Mouse (Mus musculus): ENCODE results near the gene Ddx19b. TPM values are rescaled to one million over a fixed set of nuclear protein-coding genes. Genes with fewer than 3 reads are reported as not detected.
"Not testable (repeated sequence)": the region's sequence is repeated elsewhere in the genome, so short reads cannot be mapped to it uniquely, and the experiment has no call there.

Ddx19b gene
- total RNA-seq, 1 experiment, result 25.3 TPM

DNA sequence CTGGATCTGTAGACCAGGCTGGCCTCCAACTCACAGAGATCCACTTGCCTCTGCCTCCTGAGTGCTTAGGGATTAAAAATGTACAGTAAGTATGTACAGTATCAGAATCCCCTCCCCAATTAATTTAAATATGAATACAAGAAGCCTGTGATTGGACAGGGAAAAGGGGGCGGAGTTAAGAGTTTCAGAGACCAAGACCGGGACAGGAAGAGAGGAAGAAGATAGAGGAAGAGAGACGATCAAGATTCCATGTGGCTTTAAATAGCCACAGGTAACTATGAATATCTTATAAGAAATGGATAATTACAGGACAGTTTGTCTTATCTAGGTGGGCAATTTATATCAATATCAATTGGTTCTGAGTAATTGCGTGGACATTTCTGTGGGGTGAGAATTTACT lies 2.0 kb downstream of the Ddx19b start:
- DNase-seq (ENCODE audit: low read depth, low spot score), result peak; percentile 85
- in situ Hi-C loops (cut with MboI; ENCODE audit: low sequenced_read_pairs in 2 of 2, unreplicated experiment in 2 of 2), result no loop called here
- H3K27ac ChIP-seq (ENCODE audit: insufficient read depth, low read depth, low read length, poor library complexity, severe bottlenecking), result no peak overlapping the region
- H3K4me3 ChIP-seq (ENCODE audit: insufficient read depth in 1 of 2, low read depth in 1 of 2, low read length in 2 of 2, poor library complexity in 1 of 2, severe bottlenecking in 1 of 2), result peak overlapping the region; percentile 41 to 70; a peak in 3 of 4 replicates
- H3K4me1 ChIP-seq (ENCODE audit: control insufficient read depth in 2 of 2, insufficient read depth in 2 of 2, low read length in 2 of 2, poor library complexity in 1 of 2), result peaks cover 3 to 5% of the 10 kb centered on the region in 2 experiments; a peak in 3 of 4 replicates
- no peaks in the 10 kb centered on the region for H3K9me3 ChIP-seq (ENCODE audit: control insufficient read depth, insufficient read depth, low read depth, low read length)
- no peak overlapping the region for H3K9ac ChIP-seq (ENCODE audit: insufficient read depth, low read depth, low read length, poor library complexity, severe bottlenecking)
- H3K36me3 ChIP-seq (ENCODE audit: control insufficient read depth, insufficient read depth, low read length, poor library complexity, severe bottlenecking), result no peaks in the 10 kb centered on the region
- TF ChIP-seq CHD2 (IDR thresholded peaks at IDR 0.05; ENCODE audit: low read depth, low read length) (no peak), ZNF384 (IDR thresholded peaks at IDR 0.05; ENCODE audit: low read depth, low read length) (no peak), ZC3H11A (IDR thresholded peaks at IDR 0.05; ENCODE audit: borderline replicate concordance, low read depth, low read length) (no peak), MAFK (IDR thresholded peaks at IDR 0.05; ENCODE audit: insufficient read depth, low read depth, low read length) (no peak), HCFC1 (IDR thresholded peaks at IDR 0.05; ENCODE audit: borderline replicate concordance, insufficient read depth, low read length) (no peak)

DNA sequence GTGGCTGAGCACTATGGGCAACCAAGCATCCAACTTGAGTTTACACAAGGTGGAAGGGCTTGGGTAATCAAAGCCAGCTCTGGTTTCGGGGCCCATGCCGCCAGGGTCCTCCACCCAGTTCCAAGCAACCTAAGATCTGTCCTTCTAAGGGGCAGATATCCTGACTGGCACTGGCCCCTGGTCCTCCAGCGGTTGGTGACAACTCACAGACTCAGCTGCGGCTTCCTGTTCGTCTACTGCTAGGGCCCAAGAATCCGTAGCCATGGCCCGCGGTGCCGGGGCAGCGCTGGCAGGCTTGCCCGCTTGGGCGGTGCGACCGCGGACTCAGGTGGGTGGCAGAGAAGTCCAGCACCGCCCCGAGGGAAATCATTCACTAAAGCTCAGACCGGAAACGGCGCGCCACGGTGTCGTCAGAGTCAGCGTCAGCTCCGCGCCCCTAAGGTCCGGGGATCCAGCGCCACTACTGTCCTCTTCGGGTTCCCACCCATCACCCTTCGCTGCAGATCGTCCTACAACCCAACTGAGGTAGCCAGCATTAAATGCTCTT lies 4.1 kb downstream of the Ddx19b start:
- H3K4me1 ChIP-seq (ENCODE audit: control insufficient read depth in 2 of 2, insufficient read depth in 2 of 2, low read length in 2 of 2, poor library complexity in 1 of 2), result peaks cover 0 to 3% of the 10 kb centered on the region in 2 experiments; a peak in 2 of 4 replicates
- peak overlapping the region; percentile 90 for H3K9ac ChIP-seq (ENCODE audit: insufficient read depth, low read depth, low read length, poor library complexity, severe bottlenecking)
- in situ Hi-C loops (cut with MboI; ENCODE audit: low sequenced_read_pairs in 2 of 2, unreplicated experiment in 2 of 2), result no loop called here
- no peak overlapping the region; the same call in 1 of the 2 replicates for H3K27ac ChIP-seq (ENCODE audit: insufficient read depth, low read depth, low read length, poor library complexity, severe bottlenecking)
- peak overlapping the region; percentile 84 to 87 for H3K4me3 ChIP-seq (ENCODE audit: insufficient read depth in 1 of 2, low read depth in 1 of 2, low read length in 2 of 2, poor library complexity in 1 of 2, severe bottlenecking in 1 of 2)
- no peaks in the 10 kb centered on the region for H3K36me3 ChIP-seq (ENCODE audit: control insufficient read depth, insufficient read depth, low read length, poor library complexity, severe bottlenecking)
- TF ChIP-seq HCFC1 (IDR thresholded peaks at IDR 0.05; ENCODE audit: borderline replicate concordance, insufficient read depth, low read length) (peak; percentile 79; the same call in 1 of the 2 replicates), CHD2 (IDR thresholded peaks at IDR 0.05; ENCODE audit: low read depth, low read length) (no peak)
- peak; percentile 53 for DNase-seq (ENCODE audit: low read depth, low spot score)
- no peaks in the 10 kb centered on the region for H3K9me3 ChIP-seq (ENCODE audit: control insufficient read depth, insufficient read depth, low read depth, low read length)

GRCm38 (mm10) chr8:111026609-111027008 lies 4.9 kb downstream of the Ddx19b start:
- H3K27ac ChIP-seq (ENCODE audit: insufficient read depth, low read depth, low read length, poor library complexity, severe bottlenecking); DNase-seq (ENCODE audit: low read depth, low spot score); in situ Hi-C loops (cut with MboI; ENCODE audit: low sequenced_read_pairs in 2 of 2, unreplicated experiment in 2 of 2); H3K9ac ChIP-seq (ENCODE audit: insufficient read depth, low read depth, low read length, poor library complexity, severe bottlenecking); H3K4me1 ChIP-seq (ENCODE audit: control insufficient read depth in 2 of 2, insufficient read depth in 2 of 2, low read length in 2 of 2, poor library complexity in 1 of 2); H3K36me3 ChIP-seq (ENCODE audit: control insufficient read depth, insufficient read depth, low read length, poor library complexity, severe bottlenecking); H3K4me3 ChIP-seq (ENCODE audit: insufficient read depth in 1 of 2, low read depth in 1 of 2, low read length in 2 of 2, poor library complexity in 1 of 2, severe bottlenecking in 1 of 2); H3K9me3 ChIP-seq (ENCODE audit: control insufficient read depth, insufficient read depth, low read depth, low read length): not testable (repeated sequence)

- in situ Hi-C loops (cut with MboI; ENCODE audit: low sequenced_read_pairs in 2 of 2, unreplicated experiment in 2 of 2); H3K9me3 ChIP-seq (ENCODE audit: control insufficient read depth, insufficient read depth, low read depth, low read length); H3K4me3 ChIP-seq (ENCODE audit: insufficient read depth in 1 of 2, low read depth in 1 of 2, low read length in 2 of 2, poor library complexity in 1 of 2, severe bottlenecking in 1 of 2); DNase-seq (ENCODE audit: low read depth, low spot score); H3K27ac ChIP-seq (ENCODE audit: insufficient read depth, low read depth, low read length, poor library complexity, severe bottlenecking); H3K4me1 ChIP-seq (ENCODE audit: control insufficient read depth in 2 of 2, insufficient read depth in 2 of 2, low read length in 2 of 2, poor library complexity in 1 of 2); H3K9ac ChIP-seq (ENCODE audit: insufficient read depth, low read depth, low read length, poor library complexity, severe bottlenecking): not testable (repeated sequence)
- peaks cover 14% of the 10 kb centered on the region for H3K36me3 ChIP-seq (ENCODE audit: control insufficient read depth, insufficient read depth, low read length, poor library complexity, severe bottlenecking)
These were observed 21.1 kb downstream of the Ddx19b start for GRCm38 (mm10) chr8:111010230-111010991.
